Mouse (Mus musculus) embryonic facial prominence, embryonic 15.5 days (tissue): ENCODE results near the gene Rgs3. TPM values are rescaled to one million over a fixed set of nuclear protein-coding genes. Genes with fewer than 3 reads are reported as not detected.
A peak's percentile ranks its signal among the peaks of the same experiment; 100 is the strongest.

ENCODE experiments used
- ATAC-seq: fragments of 200-750 bp; cut with Nextera tagmentation; 2 replicates; pipeline ENCODE4 v1.8.0; 2017; ENCODE audit warnings: low read depth, moderate TSS enrichment; ENCODE audit not compliant: insufficient number of reproducible peaks, low FRiP score, low TSS enrichment
- H3K27ac ChIP-seq: fragments of 300-500 bp; sonication (generic); replicated peaks from 2 replicates; pipeline ENCODE4 v1.5.1; 2015; ENCODE audit warnings: mild to moderate bottlenecking, inconsistent platforms
- H3K27me3 ChIP-seq: fragments of 300-500 bp; sonication (generic); 2 replicates; pipeline ENCODE4 v1.6.1; 2015; ENCODE audit warnings: inconsistent platforms
- H3K36me3 ChIP-seq: fragments of 300-500 bp; sonication (generic); 2 replicates; pipeline ENCODE4 v1.6.1; 2015; ENCODE audit warnings: mild to moderate bottlenecking, inconsistent platforms
- H3K4me1 ChIP-seq: fragments of 300-500 bp; sonication (generic); 2 replicates; pipeline ENCODE4 v1.6.1; 2015; ENCODE audit warnings: inconsistent platforms
- H3K4me2 ChIP-seq: fragments of 300-500 bp; sonication (generic); replicated peaks from 2 replicates; pipeline ENCODE4 v1.6.1; 2015; ENCODE audit warnings: mild to moderate bottlenecking, inconsistent platforms
- H3K4me3 ChIP-seq: fragments of 300-500 bp; sonication (generic); replicated peaks from 2 replicates; pipeline ENCODE4 v1.5.1; 2015; ENCODE audit warnings: mild to moderate bottlenecking, inconsistent platforms
- H3K9ac ChIP-seq: fragments of 300-500 bp; sonication (generic); 2 replicates; pipeline ENCODE4 v1.6.1; 2015; ENCODE audit warnings: inconsistent platforms
- H3K9me3 ChIP-seq: fragments of 300-500 bp; sonication (generic); replicated peaks from 2 replicates; pipeline ENCODE4 v1.6.1; 2016; ENCODE audit warnings: inconsistent platforms
- WGBS: fragments of 180-500 bp; shearing (Covaris S2); methylation state at CpG from one replicate; pipeline ENCODE4 v1.1.7; 2015; 5-methylcytosine and 5-hydroxymethylcytosine counted together
- polyA plus RNA-seq: library from polyadenylated mRNA; unstranded; fragments of >200 nt; fragmentation: Nextera tagmentation; extraction: Ambion mirVana; gene quantifications from 2 replicates; pipeline ENCODE4 v1.2.1, GENCODE M21; 2015

Rgs3 gene
- polyA plus RNA-seq, 1 experiment from 2014 or later: 65.0 TPM

DNA sequence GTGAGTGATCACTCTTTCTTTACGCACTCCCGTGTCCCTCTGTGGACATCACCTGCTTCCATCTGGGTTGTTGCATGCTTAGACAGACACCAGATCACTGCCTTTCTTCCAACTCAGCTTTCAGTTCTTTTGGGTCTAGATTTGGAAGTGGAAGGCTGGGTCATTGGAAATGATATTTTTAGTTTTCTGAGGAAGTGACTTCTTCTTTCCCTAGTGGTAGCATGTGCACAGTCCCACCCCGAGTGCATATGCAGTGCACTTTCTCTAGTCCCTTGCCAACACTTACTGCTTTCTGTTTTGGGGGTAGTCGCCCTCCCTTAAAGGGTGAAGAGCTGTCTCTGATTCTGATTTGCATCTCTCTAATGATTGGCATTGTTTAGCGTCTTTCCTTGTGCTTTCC, 170.3 kb downstream of the Rgs3 start:
- no peak overlapping the region for H3K4me3 ChIP-seq
- no peak for ATAC-seq
- H3K9ac ChIP-seq: no peak overlapping the region
- peaks cover 77% of the 10 kb centered on the region for H3K4me1 ChIP-seq
- H3K4me2 ChIP-seq: no peak overlapping the region
- H3K27ac ChIP-seq: peak overlapping the region; percentile 23
- 0 out of 2 replicates have a peak, but pooled peaks cover 3% of the 10 kb centered on the region for H3K9me3 ChIP-seq
- no peaks in the 10 kb centered on the region for H3K36me3 ChIP-seq
- no peaks in the 10 kb centered on the region for H3K27me3 ChIP-seq
- WGBS: 55% methylated on average over 5 of the region's 5 CpGs

GRCm38 (mm10) chr4:62730861-62731260, 171.2 kb downstream of the Rgs3 start:
- no peak overlapping the region for H3K4me2 ChIP-seq
- no peaks in the 10 kb centered on the region for H3K27me3 ChIP-seq
- H3K4me3 ChIP-seq: no peak overlapping the region
- no peak for ATAC-seq
- H3K27ac ChIP-seq: peak overlapping the region; percentile 89
- H3K9ac ChIP-seq: no peak overlapping the region
- no peaks in the 10 kb centered on the region for H3K9me3 ChIP-seq
- WGBS: 72% methylated on average over 3 of the region's 3 CpGs
- peaks cover 86% of the 10 kb centered on the region for H3K4me1 ChIP-seq
- no peaks in the 10 kb centered on the region for H3K36me3 ChIP-seq

GRCm38 (mm10) chr4:62731531-62732063, 171.9 kb downstream of the Rgs3 start:
- ATAC-seq: no peak
- no peaks in the 10 kb centered on the region for H3K36me3 ChIP-seq
- no peak overlapping the region for H3K4me2 ChIP-seq
- no peaks in the 10 kb centered on the region for H3K9me3 ChIP-seq
- no peak overlapping the region for H3K9ac ChIP-seq
- H3K27me3 ChIP-seq: no peaks in the 10 kb centered on the region
- H3K4me1 ChIP-seq: peaks cover 90% of the 10 kb centered on the region
- peak overlapping the region; percentile 89 for H3K27ac ChIP-seq
- no peak overlapping the region for H3K4me3 ChIP-seq
- WGBS: 52% methylated on average over 6 of the region's 6 CpGs

DNA sequence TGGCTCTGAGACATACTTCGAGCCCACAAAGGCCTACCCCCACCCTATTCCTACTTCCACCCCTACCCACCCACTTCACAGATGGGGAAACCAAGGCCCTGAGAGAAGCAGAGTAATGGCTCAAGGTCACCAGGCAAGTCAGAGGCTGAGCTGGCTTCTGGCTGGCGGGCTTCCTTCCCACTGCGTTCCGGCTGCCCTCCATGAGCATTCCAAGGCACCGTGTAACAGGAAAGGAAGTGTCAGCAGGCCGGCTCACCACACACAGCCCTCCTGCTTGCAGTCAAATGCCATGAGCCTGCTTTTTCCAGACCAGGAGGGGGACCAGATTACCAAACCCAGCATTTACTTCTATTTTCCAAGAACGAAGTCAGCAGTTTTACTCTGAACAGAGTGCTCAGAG, 172.4 kb downstream of the Rgs3 start:
- Histone ChIP-seq H3K9ac (no peak overlapping the region), H3K9me3 (no peaks in the 10 kb centered on the region), H3K4me3 (no peak overlapping the region), H3K4me1 (peaks cover 91% of the 10 kb centered on the region), H3K27ac (peak overlapping the region; percentile 89), H3K27me3 (no peaks in the 10 kb centered on the region), H3K4me2 (no peak overlapping the region), H3K36me3 (no peaks in the 10 kb centered on the region)
- WGBS: 54% methylated on average over 7 of the region's 7 CpGs
- 0 out of 2 replicates have a peak, but pooled peaks have one; percentile 9 for ATAC-seq

DNA sequence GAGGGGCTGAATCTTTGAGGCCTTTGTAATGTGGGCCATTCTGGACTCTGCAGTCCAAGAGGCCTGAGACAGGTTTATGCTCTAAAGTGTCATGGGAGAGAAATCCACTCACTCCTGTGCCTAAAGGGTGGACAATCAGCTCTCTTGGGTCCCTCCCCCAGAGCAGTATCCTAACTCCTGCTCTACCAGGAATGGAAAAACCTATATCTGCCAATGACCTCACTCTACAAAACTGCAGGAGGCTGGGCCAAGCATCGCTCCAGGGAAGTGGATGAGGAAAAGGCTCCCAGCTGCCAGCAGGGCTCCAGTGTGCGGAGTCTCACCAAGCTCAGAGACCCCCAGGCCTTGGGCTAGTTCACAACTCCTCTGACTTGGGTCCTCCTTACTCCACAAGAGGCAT, 173.2 kb downstream of the Rgs3 start:
- no peaks in the 10 kb centered on the region for H3K9me3 ChIP-seq
- 22% methylated on average over 2 of the region's 2 CpGs for WGBS
- no peak overlapping the region for H3K4me2 ChIP-seq
- H3K4me1 ChIP-seq: peaks cover 85% of the 10 kb centered on the region
- peak; percentile 71 for ATAC-seq
- peak overlapping the region; percentile 89 for H3K27ac ChIP-seq
- no peak overlapping the region for H3K9ac ChIP-seq
- no peak overlapping the region for H3K4me3 ChIP-seq
- no peaks in the 10 kb centered on the region for H3K27me3 ChIP-seq
- no peaks in the 10 kb centered on the region for H3K36me3 ChIP-seq

GRCm38 (mm10) chr4:62733938-62734337, 174.3 kb downstream of the Rgs3 start:
- WGBS: 50% methylated on average over 3 of the region's 4 CpGs
- Histone ChIP-seq H3K27ac (peak overlapping the region; percentile 89), H3K27me3 (no peaks in the 10 kb centered on the region), H3K4me2 (no peak overlapping the region), H3K9ac (no peak overlapping the region), H3K9me3 (no peaks in the 10 kb centered on the region), H3K36me3 (no peaks in the 10 kb centered on the region), H3K4me3 (no peak overlapping the region), H3K4me1 (peaks cover 86% of the 10 kb centered on the region)
- ATAC-seq: no peak

- Histone ChIP-seq H3K4me2 (no peak overlapping the region), H3K4me1 (peaks cover 74% of the 10 kb centered on the region), H3K9ac (no peak overlapping the region), H3K27ac (no peak overlapping the region; the same call in 1 of the 2 replicates), H3K4me3 (no peak overlapping the region), H3K27me3 (no peaks in the 10 kb centered on the region), H3K36me3 (no peaks in the 10 kb centered on the region), H3K9me3 (no peaks in the 10 kb centered on the region)
- ATAC-seq: no peak
- 57% methylated on average over 8 of the region's 8 CpGs for WGBS
Observed at GRCm38 (mm10) chr4:62735291-62735690, 175.6 kb downstream of the Rgs3 start.

- no peaks in the 10 kb centered on the region for H3K9me3 ChIP-seq
- peaks cover 71% of the 10 kb centered on the region for H3K4me1 ChIP-seq
- no peak overlapping the region for H3K4me2 ChIP-seq
- no peak for ATAC-seq
- H3K4me3 ChIP-seq: no peak overlapping the region
- H3K27me3 ChIP-seq: no peaks in the 10 kb centered on the region
- H3K9ac ChIP-seq: no peak overlapping the region
- H3K36me3 ChIP-seq: no peaks in the 10 kb centered on the region
- peak overlapping the region; percentile 59 for H3K27ac ChIP-seq
- WGBS: 51% methylated on average over 9 of the region's 9 CpGs
Observed at GRCm38 (mm10) chr4:62735878-62736277, 176.2 kb downstream of the Rgs3 start.

DNA sequence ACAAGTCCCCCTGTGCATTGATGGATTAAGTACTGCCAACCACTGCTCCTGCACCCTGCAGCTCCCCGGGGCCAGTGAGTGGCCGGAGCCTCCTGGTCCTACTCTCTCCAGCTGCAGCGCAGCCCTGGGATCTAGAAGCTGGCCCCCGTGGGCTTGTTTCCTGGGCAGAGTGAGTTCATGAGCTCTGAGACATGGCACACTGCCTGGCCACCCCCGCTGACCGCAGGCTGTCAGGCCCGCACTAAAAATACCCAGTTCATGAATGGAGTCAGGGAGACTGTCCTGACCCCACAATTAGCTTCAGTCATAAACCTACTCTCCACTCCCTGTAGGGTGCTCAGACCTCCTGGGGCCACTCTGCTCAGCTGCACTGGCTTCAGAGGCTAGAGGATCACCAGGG, 176.8 kb downstream of the Rgs3 start:
- Histone ChIP-seq H3K27me3 (no peaks in the 10 kb centered on the region), H3K27ac (peak overlapping the region; percentile 59), H3K36me3 (no peaks in the 10 kb centered on the region), H3K4me2 (no peak overlapping the region), H3K9me3 (no peaks in the 10 kb centered on the region), H3K4me1 (peaks cover 69% of the 10 kb centered on the region), H3K9ac (no peak overlapping the region), H3K4me3 (no peak overlapping the region)
- WGBS: 69% methylated on average over 7 of the region's 7 CpGs
- no peak for ATAC-seq

GRCm38 (mm10) chr4:62736904-62737303, 177.3 kb downstream of the Rgs3 start:
- Histone ChIP-seq H3K9ac (no peak overlapping the region), H3K9me3 (no peaks in the 10 kb centered on the region), H3K4me3 (no peak overlapping the region), H3K4me2 (no peak overlapping the region), H3K36me3 (no peaks in the 10 kb centered on the region), H3K4me1 (peaks cover 69% of the 10 kb centered on the region), H3K27ac (no peak overlapping the region; the same call in 1 of the 2 replicates), H3K27me3 (no peaks in the 10 kb centered on the region)
- 67% methylated on average over 3 of the region's 3 CpGs for WGBS
- no peak for ATAC-seq

DNA sequence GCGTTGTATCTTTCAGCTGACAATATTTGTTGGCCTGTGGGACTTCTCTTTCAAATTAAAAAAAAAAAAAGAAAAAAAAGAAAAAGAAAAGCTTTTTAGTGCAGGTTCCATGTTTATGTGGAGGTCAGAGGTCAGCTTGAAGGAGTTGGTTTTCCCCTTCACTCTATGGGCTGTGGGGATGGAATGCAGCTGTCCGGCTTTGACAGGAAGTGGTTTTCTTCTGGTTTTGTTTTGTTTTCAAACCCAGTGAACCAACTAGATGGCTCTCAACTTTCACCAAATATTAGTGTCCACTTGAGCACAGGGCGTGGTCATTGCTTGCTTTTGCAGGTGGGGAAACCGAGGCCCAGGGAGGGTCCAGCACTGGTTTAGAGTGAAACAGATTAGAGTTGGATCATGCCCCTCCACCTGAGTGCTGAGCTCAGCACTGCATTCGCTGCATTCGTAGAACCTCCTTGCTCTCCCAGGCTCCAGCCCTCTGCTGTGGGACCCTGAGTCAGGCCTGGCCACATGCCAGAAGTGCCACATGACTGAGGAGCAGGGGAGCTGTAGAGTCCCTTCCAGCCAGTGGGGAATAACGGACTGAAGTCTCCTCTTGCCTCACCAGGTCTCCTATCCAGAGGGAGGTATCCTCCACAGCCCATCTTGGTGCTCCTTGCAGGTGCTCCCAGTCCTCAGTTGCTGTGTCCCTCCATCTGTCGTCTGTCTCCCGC, 178.5 kb downstream of the Rgs3 start:
- H3K9me3 ChIP-seq: no peaks in the 10 kb centered on the region
- H3K4me3 ChIP-seq: no peak overlapping the region
- peaks cover 68% of the 10 kb centered on the region for H3K4me1 ChIP-seq
- ATAC-seq: no peak
- no peaks in the 10 kb centered on the region for H3K27me3 ChIP-seq
- H3K36me3 ChIP-seq: no peaks in the 10 kb centered on the region
- 0 out of 2 replicates have a peak overlapping the region, but pooled peaks have one; percentile 39 for H3K27ac ChIP-seq
- 46% methylated on average over 9 of the region's 9 CpGs for WGBS
- no peak overlapping the region for H3K9ac ChIP-seq
- H3K4me2 ChIP-seq: no peak overlapping the region

DNA sequence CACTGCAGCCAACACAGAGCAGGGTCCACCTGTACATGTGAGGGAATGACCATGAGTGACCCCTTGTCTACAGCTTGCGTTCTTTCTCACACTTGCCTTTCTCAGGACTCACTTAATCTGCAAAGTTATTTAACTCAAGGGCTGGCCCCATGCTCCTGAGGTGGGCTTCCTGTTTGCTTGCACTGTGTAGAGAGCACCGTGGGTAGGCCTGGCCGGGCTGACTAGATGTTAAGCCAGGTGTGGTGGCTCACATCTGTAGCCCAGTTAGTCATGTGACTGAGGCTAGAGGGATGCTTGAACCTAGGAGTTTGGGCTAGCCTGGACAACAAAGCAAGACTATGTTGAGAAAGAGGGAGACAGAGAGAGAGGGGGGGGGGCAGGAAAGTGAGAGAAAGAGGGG, 179.3 kb downstream of the Rgs3 start:
- Histone ChIP-seq H3K27ac (peak overlapping the region; percentile 28; the same call in 1 of the 2 replicates), H3K36me3 (no peaks in the 10 kb centered on the region), H3K9ac (no peak overlapping the region), H3K27me3 (no peaks in the 10 kb centered on the region), H3K4me3 (no peak overlapping the region), H3K4me2 (no peak overlapping the region), H3K4me1 (peaks cover 66% of the 10 kb centered on the region), H3K9me3 (no peaks in the 10 kb centered on the region)
- no peak for ATAC-seq
- WGBS: 85% methylated on average over 3 of the region's 3 CpGs
